Mouse (Mus musculus) B cell, adult (primary cell): ENCODE data around the gene Gm21994. TPM values are rescaled to one million over a fixed set of nuclear protein-coding genes. Genes with fewer than 3 reads are reported as not detected.

Source experiments
- total RNA-seq: library from RNA; stranded (reverse); gene quantifications from 4 replicates; pipeline ENCODE4 v1.2.4, GENCODE M21; 2023; ENCODE audit not compliant: inconsistent age

The Gm21994 gene
- 10.6 to 16.2 TPM (median 13.1 TPM) in 4 replicates for total RNA-seq

GRCm38 (mm10) chr2:150255491-150255890, at the start of gene Gm21994:
Gm21994 (minus strand) TSS chr2:150255591.

DNA sequence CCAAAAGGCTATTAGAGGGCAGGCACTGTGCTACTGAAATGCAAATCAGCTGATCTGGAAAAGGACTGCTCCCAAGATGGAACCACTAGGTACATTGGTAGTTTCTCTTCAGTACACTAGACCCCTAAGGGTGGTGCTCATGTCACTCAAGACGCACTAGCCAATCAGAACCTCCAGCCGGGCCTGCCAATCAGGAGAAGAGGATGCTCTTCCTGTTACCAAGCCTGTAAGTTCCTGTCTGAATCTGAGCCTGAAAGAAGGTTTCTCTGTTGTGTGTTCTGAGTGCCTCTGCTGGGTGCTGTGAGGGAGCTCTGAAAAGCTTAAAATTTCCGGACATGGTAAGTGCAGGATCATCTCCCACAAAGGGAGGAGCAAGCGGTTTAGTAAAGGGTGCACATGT, 1.9 kb upstream of the Gm21994 start, which contains the start of gene Gm14124:
Gene Gm14124, plus strand, starts transcription at position 227 of the 400 bp plus-strand sequence.

DNA sequence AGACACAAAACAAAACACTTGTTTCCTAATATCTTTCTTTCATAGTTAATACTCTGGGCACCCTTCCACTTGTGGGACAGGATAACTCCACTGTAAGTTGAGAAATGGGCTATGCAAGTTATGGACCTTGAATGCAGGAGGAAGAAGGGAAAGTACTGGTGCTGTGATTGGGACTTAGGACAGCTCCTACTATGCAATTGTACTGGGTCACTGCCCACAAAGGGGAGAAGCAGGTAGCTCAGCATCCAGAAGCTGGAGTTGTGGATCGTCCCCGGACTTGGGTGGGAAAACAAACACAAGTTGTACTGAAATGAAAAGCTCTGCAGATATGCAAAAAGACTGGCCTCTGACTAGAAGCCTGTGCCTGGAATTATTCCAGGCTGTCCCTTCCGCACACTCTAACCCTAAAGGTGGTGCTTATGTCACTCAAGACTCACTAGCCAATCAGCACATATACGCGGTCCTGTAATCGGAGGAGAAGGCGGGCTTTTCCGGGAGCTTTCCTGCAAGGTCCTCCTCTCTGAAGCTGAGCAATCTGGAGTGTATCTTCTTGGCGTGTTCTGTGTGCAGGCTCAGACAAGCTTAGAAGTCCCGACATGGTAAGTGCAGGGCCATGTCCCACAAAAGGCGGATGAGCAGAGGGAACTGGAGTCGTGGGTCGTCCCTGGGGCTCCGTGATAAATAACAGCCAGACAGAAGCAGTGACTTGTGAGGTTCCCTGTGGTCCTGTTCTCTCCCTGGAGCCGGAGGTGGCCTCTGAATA, 37.6 kb downstream of the Gm21994 start, which contains the start of gene Zfp937:
Gene Zfp937, plus strand, starts transcription at position 474 of the 763 bp plus-strand sequence.

Other genes with a start within 250 kb of the Gm21994 start
- gene Zfp120, start 118.9 kb downstream of the Gm21994 start, total RNA-seq: 10.4 to 13.3 TPM (median 11.1 TPM) in 4 replicates
- gene Gm10770, start 75.9 kb downstream of the Gm21994 start, total RNA-seq: not detected in 4 replicates
- gene Gm14139, start 73.8 kb downstream of the Gm21994 start, total RNA-seq: 0.45 to 1.2 TPM (median 0.48 TPM) in 3 of 4 replicates, not detected in the other
- 3.7 to 5.9 TPM (median 4.2 TPM) in 4 replicates for gene Zfp937, start 37.5 kb downstream of the Gm21994 start, total RNA-seq
- 0.35 to 0.77 TPM (median 0.42 TPM) in 3 of 4 replicates, not detected in the other for gene Gm14124, start 1.9 kb upstream of the Gm21994 start, total RNA-seq
- gene Gm10130, start 68.1 kb upstream of the Gm21994 start, total RNA-seq: 5.0 to 10.0 TPM (median 7.5 TPM) in 4 replicates
- gene 3300002I08Rik, start 107.2 kb upstream of the Gm21994 start, total RNA-seq: 4.8 to 6.1 TPM (median 5.6 TPM) in 4 replicates
- gene Zfp442, start 195.9 kb upstream of the Gm21994 start, total RNA-seq: 2.9 to 4.1 TPM (median 3.8 TPM) in 4 replicates
- 1.2 to 1.6 TPM (median 1.4 TPM) in 4 replicates for gene Zfp345, start 229.5 kb upstream of the Gm21994 start, total RNA-seq